Mouse (Mus musculus): ENCODE results near the gene Hes5. TPM values are rescaled to one million over a fixed set of nuclear protein-coding genes. Genes with fewer than 3 reads are reported as not detected.

Gene Hes5
- 116 and 149 TPM in 2 replicates for polyA plus RNA-seq (2015; fragmentation: Nextera tagmentation; extraction: Ambion mirVana)

- Histone ChIP-seq H3K4me2 (peak within 1 kb of the TSS; percentile 71), H3K4me1 (peaks cover 75% of the 10 kb centered on the region), H3K27ac (peak within 1 kb of the TSS; percentile 97), H3K9ac (peak within 1 kb of the TSS; percentile 81), H3K9me3 (no peaks in the 10 kb centered on the region), H3K36me3 (replicated peaks) (no peaks in the 10 kb centered on the region), H3K27me3 (replicated peaks) (no peaks in the 10 kb centered on the region), H3K4me3 (peak within 1 kb of the TSS; percentile 82)
- peak; percentile 20 for ATAC-seq (replicated peaks)
- under 1% methylated on average over 65 of the region's 65 CpGs for WGBS
Measured at GRCm38 (mm10) chr4:154960690-154961225, at the start of gene Hes5. Hes5 (plus strand) TSS chr4:154960923.

- H3K9ac ChIP-seq = no peak overlapping the region
Measured at GRCm38 (mm10) chr4:154911644-154912043, 49.1 kb upstream of the Hes5 start.

GRCm38 (mm10) chr4:154913845-154914244 is 46.9 kb upstream of the Hes5 start:
- WGBS = 92% methylated on average over 3 of the region's 3 CpGs
- H3K36me3 ChIP-seq (replicated peaks) = no peaks in the 10 kb centered on the region

More at GRCm38 (mm10) chr4:154911644-154912043, 49.1 kb upstream of the Hes5 start:
- Histone ChIP-seq H3K4me2 (no peak overlapping the region), H3K27ac (no peak overlapping the region), H3K4me3 (no peak overlapping the region), H3K36me3 (replicated peaks) (no peaks in the 10 kb centered on the region), H3K27me3 (replicated peaks) (no peaks in the 10 kb centered on the region), H3K9me3 (no peaks in the 10 kb centered on the region), H3K4me1 (peaks cover 4% of the 10 kb centered on the region)
- whole genome bisulfite sequencing = 75% methylated on average over 2 of the region's 2 CpGs
- ATAC-seq (replicated peaks) = no peak

GRCm38 (mm10) chr4:154914252-154914651 is 46.5 kb upstream of the Hes5 start:
- 89% methylated on average over 4 of the region's 4 CpGs for WGBS
- Histone ChIP-seq H3K27me3 (replicated peaks) (no peaks in the 10 kb centered on the region), H3K4me1 (no peaks in the 10 kb centered on the region), H3K27ac (no peak overlapping the region), H3K4me3 (no peak overlapping the region), H3K36me3 (replicated peaks) (no peaks in the 10 kb centered on the region), H3K9ac (no peak overlapping the region), H3K4me2 (no peak overlapping the region), H3K9me3 (no peaks in the 10 kb centered on the region)
- ATAC-seq (replicated peaks) = no peak

More at GRCm38 (mm10) chr4:154913845-154914244, 46.9 kb upstream of the Hes5 start:
- no peaks in the 10 kb centered on the region for H3K4me1 ChIP-seq
- H3K9ac ChIP-seq = no peak overlapping the region
- H3K9me3 ChIP-seq = no peaks in the 10 kb centered on the region
- H3K4me3 ChIP-seq = no peak overlapping the region
- H3K27ac ChIP-seq = no peak overlapping the region
- H3K27me3 ChIP-seq (replicated peaks) = no peaks in the 10 kb centered on the region
- H3K4me2 ChIP-seq = no peak overlapping the region
- ATAC-seq (replicated peaks) = no peak

GRCm38 (mm10) chr4:154914707-154915106 is 46.0 kb upstream of the Hes5 start:
- H3K4me1 ChIP-seq = no peaks in the 10 kb centered on the region
- 86% methylated on average over 3 of the region's 3 CpGs for WGBS
- ATAC-seq (replicated peaks) = no peak
- H3K9ac ChIP-seq = no peak overlapping the region
- no peaks in the 10 kb centered on the region for H3K27me3 ChIP-seq (replicated peaks)
- no peak overlapping the region for H3K4me2 ChIP-seq
- no peaks in the 10 kb centered on the region for H3K36me3 ChIP-seq (replicated peaks)
- H3K9me3 ChIP-seq = no peaks in the 10 kb centered on the region
- no peak overlapping the region for H3K4me3 ChIP-seq
- H3K27ac ChIP-seq = no peak overlapping the region

GRCm38 (mm10) chr4:154915286-154915685 is 45.4 kb upstream of the Hes5 start:
- Histone ChIP-seq H3K27ac (no peak overlapping the region), H3K36me3 (replicated peaks) (no peaks in the 10 kb centered on the region), H3K4me3 (no peak overlapping the region), H3K9me3 (no peaks in the 10 kb centered on the region), H3K4me2 (no peak overlapping the region), H3K9ac (no peak overlapping the region), H3K4me1 (no peaks in the 10 kb centered on the region), H3K27me3 (replicated peaks) (no peaks in the 10 kb centered on the region)
- ATAC-seq (replicated peaks) = no peak
- WGBS = 87% methylated on average over 10 of the region's 10 CpGs

- Histone ChIP-seq H3K4me2 (no peak overlapping the region), H3K36me3 (replicated peaks) (no peaks in the 10 kb centered on the region), H3K9ac (no peak overlapping the region), H3K27ac (no peak overlapping the region), H3K4me3 (no peak overlapping the region), H3K4me1 (no peaks in the 10 kb centered on the region), H3K27me3 (replicated peaks) (no peaks in the 10 kb centered on the region), H3K9me3 (no peaks in the 10 kb centered on the region)
- WGBS = 85% methylated on average over 4 of the region's 4 CpGs
- ATAC-seq (replicated peaks) = no peak
Measured at GRCm38 (mm10) chr4:154916662-154917061, 44.1 kb upstream of the Hes5 start.

- 79% methylated on average over 4 of the region's 4 CpGs for WGBS
- H3K4me2 ChIP-seq = no peak overlapping the region
- no peaks in the 10 kb centered on the region for H3K9me3 ChIP-seq
- no peaks in the 10 kb centered on the region for H3K36me3 ChIP-seq (replicated peaks)
- no peak overlapping the region for H3K4me3 ChIP-seq
- no peaks in the 10 kb centered on the region for H3K4me1 ChIP-seq
- H3K9ac ChIP-seq = no peak overlapping the region
- H3K27ac ChIP-seq = no peak overlapping the region
- no peak for ATAC-seq (replicated peaks)
- no peaks in the 10 kb centered on the region for H3K27me3 ChIP-seq (replicated peaks)
Measured at GRCm38 (mm10) chr4:154922291-154922690, 38.4 kb upstream of the Hes5 start.

- no peaks in the 10 kb centered on the region for H3K9me3 ChIP-seq
- ATAC-seq (replicated peaks) = no peak
- H3K36me3 ChIP-seq (replicated peaks) = no peaks in the 10 kb centered on the region
- no peak overlapping the region for H3K4me2 ChIP-seq
- WGBS = 79% methylated on average over 5 of the region's 5 CpGs
- no peaks in the 10 kb centered on the region for H3K4me1 ChIP-seq
- no peaks in the 10 kb centered on the region for H3K27me3 ChIP-seq (replicated peaks)
- no peak overlapping the region for H3K9ac ChIP-seq
- no peak overlapping the region for H3K4me3 ChIP-seq
- no peak overlapping the region for H3K27ac ChIP-seq
Measured at GRCm38 (mm10) chr4:154922931-154923330, 37.8 kb upstream of the Hes5 start.

- Histone ChIP-seq H3K4me3 (no peak overlapping the region), H3K9ac (no peak overlapping the region), H3K27ac (no peak overlapping the region), H3K9me3 (no peaks in the 10 kb centered on the region), H3K4me1 (no peaks in the 10 kb centered on the region), H3K36me3 (replicated peaks) (no peaks in the 10 kb centered on the region), H3K27me3 (replicated peaks) (no peaks in the 10 kb centered on the region), H3K4me2 (no peak overlapping the region)
- 59% methylated on average over 4 of the region's 4 CpGs for WGBS
- ATAC-seq (replicated peaks) = no peak
Measured at GRCm38 (mm10) chr4:154925413-154925812, 35.3 kb upstream of the Hes5 start.

- ATAC-seq (replicated peaks) = no peak
- H3K9me3 ChIP-seq = no peaks in the 10 kb centered on the region
- H3K27ac ChIP-seq = no peak overlapping the region
- H3K4me3 ChIP-seq = no peak overlapping the region
- H3K4me2 ChIP-seq = no peak overlapping the region
- H3K4me1 ChIP-seq = no peaks in the 10 kb centered on the region
- H3K27me3 ChIP-seq (replicated peaks) = no peaks in the 10 kb centered on the region
- H3K9ac ChIP-seq = no peak overlapping the region
- no peaks in the 10 kb centered on the region for H3K36me3 ChIP-seq (replicated peaks)
- 74% methylated on average over 9 of the region's 9 CpGs for WGBS
Measured at GRCm38 (mm10) chr4:154926969-154927898, 33.5 kb upstream of the Hes5 start.

- H3K4me3 ChIP-seq = no peak overlapping the region
- no peak for ATAC-seq (replicated peaks)
- H3K36me3 ChIP-seq (replicated peaks) = no peaks in the 10 kb centered on the region
- 71% methylated on average over 5 of the region's 5 CpGs for WGBS
- H3K27ac ChIP-seq = no peak overlapping the region
- H3K4me2 ChIP-seq = no peak overlapping the region
- no peak overlapping the region for H3K9ac ChIP-seq
- H3K9me3 ChIP-seq = no peaks in the 10 kb centered on the region
- H3K4me1 ChIP-seq = no peaks in the 10 kb centered on the region
- no peaks in the 10 kb centered on the region for H3K27me3 ChIP-seq (replicated peaks)
Measured at GRCm38 (mm10) chr4:154927899-154928337, 32.8 kb upstream of the Hes5 start.
